Mouse (Mus musculus): ENCODE data around the gene Ankrd45.

- TF ChIP-seq EP300 (IDR thresholded peaks at IDR 0.05; ENCODE audit: low read depth) (peak; percentile 65), CTCF (IDR thresholded peaks at IDR 0.05; ENCODE audit: low read depth) (0 out of 2 replicates have a peak, but pooled peaks have one; percentile 12)
Measured at GRCm38 (mm10) chr1:161130726-161131664, 11.5 kb upstream of the Ankrd45 start, which contains the start of gene Klhl20.
